Mouse (Mus musculus): ENCODE measurements at regions not wholly inside any gene's neighbourhood (a gene's known extent, or its start where the extent isn't known, plus 50 kb on each side); places are given as distances from the start of the nearest gene placed in this dataset.

DNA sequence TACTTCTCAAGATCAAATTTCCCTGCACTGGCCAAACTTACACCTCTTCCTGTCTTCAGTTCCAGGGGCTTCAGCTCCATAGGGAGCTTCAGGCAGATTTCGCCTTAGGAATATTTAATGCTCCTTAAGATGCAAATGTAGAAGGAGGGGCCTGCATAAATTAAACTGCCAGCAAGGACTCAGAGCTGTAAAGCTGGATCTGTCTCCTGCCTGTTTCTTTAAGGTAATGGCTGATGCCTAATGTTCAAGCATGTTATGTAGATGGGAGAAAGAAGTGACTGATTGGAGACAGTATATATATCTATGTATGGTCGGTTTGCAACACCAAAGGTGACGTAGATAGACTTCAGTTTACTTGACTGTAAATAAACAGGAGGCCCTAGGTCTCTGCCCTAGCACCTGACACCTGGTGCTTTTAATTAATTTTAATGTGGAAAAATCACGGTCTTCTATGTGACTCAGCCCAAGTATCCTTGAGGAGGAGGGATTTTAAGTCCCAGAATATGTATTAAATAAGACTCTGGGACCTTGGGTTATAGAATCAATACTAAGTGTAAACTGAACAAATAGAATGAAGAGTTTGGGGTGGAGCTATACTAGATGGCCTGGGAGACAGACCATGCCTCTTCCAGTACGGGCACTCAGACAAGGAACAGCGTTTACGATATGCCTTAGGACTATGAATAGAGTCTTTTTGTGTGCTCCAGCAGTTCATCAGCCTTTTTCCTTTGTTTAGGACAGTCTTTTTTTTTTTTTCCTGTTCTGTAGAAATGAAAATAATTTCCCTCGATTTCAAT is 651.7 kb upstream of the Lmcd1 start:
- DNase-seq (ENCODE audit: low spot score): no peak

DNA sequence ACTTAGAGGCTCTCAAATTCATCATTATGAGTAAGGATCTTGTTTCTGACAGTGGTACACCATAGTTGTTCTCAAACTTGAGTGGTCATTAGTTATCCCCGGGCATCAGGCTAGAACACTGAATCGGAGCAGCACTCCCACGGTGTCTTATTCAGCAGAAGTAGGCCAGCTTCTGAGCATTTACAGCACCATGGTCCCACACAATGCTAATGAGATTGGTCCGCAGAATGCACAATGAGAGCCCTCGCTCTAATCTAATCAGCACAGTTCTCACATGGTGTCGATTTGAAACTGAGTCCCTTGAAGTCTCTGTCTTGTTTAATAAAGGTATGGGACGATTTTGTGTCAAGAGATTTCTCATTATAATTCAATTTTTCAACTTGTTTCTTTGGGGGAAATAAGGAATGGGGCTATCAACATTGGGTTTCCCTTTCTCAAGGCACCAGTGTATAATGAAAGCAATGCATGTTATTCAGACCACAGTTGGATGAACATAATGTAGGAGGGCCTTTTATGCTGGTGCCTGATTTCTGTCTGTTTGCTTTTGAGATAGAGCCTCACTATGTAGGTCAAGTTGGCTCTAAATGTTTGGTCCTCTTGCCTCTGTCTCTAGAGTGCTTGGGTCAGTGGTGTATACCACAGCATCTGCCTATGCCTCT is 650.9 kb upstream of the Lmcd1 start:
- no peak for DNase-seq (ENCODE audit: low spot score)

- DNase-seq (ENCODE audit: low spot score): no peak
Observed at GRCm38 (mm10) chr6:111623140-111623497, 650.4 kb upstream of the Lmcd1 start.

DNA sequence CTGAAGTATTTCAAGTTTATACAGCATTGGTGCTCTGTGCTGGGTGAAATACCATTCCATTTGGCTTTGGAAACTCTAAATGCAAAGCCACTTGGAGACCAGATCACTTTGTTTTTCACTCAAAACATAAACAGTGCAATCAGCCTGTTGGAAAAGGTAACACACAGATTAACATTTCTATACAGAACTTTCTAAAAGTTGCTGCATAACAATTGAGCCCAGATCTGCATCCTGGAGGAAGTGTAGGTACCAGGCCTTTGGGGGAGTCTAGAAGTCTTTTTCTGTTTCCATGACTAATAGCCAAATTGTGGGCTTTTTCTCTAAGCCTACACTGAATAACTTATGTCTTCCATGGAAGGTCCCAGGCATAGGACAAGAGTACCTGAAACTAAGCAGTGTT is 648.1 kb upstream of the Lmcd1 start:
- no peak for DNase-seq (ENCODE audit: low spot score)

- no peak for DNase-seq (ENCODE audit: low spot score)
Observed at GRCm38 (mm10) chr6:111652736-111653135, 620.8 kb upstream of the Lmcd1 start.

GRCm38 (mm10) chr6:111659957-111660356 is 613.6 kb upstream of the Lmcd1 start:
- DNase-seq (ENCODE audit: low spot score): no peak

- no peak for DNase-seq (ENCODE audit: low spot score)
Observed at GRCm38 (mm10) chr6:111664603-111665002, 609.0 kb upstream of the Lmcd1 start.

- no peak for DNase-seq (ENCODE audit: low spot score)
Observed at GRCm38 (mm10) chr6:111684911-111685310, 588.6 kb upstream of the Lmcd1 start.

DNA sequence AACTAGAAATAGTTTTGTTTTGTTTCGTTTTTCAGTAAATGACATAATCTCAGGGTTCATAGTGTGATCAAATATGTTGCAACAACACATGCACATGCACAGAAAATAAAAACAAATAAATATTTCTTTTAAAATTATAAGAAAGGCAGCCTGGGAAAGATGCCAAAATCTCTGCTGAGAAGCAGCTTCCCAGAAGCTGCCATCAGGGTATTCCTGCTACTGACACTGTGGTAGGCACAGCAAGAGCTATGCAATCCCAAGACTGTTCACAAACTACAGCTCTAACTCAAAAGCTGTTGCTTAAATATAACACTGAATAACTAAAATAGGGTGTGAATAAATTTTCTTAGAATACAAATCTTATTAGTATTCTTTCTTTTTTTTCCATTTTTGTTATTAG is 570.7 kb upstream of the Lmcd1 start:
- DNase-seq (ENCODE audit: low spot score): peak; percentile 3

GRCm38 (mm10) chr6:111708277-111708676 is 565.3 kb upstream of the Lmcd1 start:
- DNase-seq (ENCODE audit: low spot score): no peak

DNA sequence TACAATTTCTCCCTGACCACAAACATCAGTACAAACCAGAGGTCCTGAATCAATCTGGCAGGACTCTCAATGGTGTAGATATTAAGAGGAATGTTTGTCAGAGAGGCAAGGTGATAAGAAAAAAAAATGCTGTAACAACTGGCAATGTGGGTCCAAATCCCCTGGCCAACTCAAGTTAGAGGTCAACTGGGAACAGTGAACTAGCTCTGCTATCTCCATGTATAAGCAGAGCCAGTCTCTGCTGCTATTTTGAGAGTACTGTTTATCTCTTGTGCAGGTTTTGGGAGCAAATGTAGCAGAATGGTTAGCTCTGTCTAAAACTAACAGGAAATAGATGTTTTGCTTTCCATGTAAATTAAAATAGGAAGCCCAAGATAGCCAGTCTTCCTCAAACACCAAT is 547.6 kb upstream of the Lmcd1 start:
- DNase-seq (ENCODE audit: low spot score): no peak

- DNase-seq (ENCODE audit: low spot score): no peak
Observed at GRCm38 (mm10) chr6:111730381-111730780, 543.2 kb upstream of the Lmcd1 start.

- DNase-seq (ENCODE audit: low spot score): peak; percentile 7
Observed at GRCm38 (mm10) chr6:111733926-111734325, 539.6 kb upstream of the Lmcd1 start.

DNA sequence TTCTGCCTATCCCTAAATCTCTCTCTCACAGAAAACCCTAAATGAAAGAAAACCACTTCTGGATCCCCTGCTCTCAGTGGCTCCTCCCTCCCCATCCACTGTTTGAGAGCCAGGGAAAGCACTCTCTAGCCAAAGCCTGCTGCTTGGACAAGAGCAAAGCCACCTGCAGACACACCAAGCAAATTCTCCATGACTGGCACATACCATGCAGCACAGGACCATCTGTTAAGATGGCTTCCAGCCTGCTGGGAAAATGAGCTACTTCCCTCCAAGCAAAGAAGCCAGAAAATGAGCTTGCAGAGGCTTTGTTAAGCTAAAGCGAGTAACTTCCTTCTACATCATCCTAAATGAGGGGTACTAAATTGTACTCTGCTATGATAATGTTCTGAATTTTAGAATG is 534.6 kb upstream of the Lmcd1 start:
- no peak for DNase-seq (ENCODE audit: low spot score)

DNA sequence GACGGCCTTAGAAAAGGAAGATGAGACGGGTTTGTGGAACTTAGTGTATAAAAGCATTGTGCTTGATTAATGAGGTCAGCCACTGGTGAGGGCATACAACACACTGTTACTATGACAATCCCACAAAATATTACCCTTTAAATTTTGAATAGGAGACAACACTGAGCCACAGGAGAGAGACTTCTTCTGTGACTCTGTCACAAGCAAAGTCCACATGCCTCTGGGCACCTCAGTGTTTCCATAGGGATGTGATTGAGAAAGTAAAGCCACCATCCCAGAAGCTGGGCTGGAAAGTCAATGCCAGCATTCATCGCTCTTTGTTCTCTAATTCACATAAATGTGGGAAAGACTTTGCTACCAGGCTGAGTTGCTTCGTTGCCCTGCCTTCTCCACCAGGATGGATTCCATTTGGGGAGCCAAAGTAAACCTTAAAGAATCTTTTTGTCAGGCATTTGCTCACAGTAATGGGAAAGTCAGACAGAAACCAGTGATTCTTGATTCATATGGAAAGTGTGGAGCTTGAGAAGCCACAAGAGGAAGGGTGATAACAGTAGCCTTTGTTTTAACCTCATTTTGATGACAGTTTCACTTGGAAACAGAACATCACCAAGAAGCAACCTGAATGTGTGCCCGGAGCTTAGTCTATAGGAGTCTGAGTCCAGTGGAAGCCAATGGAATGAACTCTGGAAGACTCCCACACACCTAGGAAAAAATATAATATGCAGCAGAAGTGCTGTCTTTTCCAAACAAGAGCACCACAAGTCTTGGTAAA is 491.7 kb upstream of the Lmcd1 start:
- no peak for DNase-seq (ENCODE audit: low spot score)

DNA sequence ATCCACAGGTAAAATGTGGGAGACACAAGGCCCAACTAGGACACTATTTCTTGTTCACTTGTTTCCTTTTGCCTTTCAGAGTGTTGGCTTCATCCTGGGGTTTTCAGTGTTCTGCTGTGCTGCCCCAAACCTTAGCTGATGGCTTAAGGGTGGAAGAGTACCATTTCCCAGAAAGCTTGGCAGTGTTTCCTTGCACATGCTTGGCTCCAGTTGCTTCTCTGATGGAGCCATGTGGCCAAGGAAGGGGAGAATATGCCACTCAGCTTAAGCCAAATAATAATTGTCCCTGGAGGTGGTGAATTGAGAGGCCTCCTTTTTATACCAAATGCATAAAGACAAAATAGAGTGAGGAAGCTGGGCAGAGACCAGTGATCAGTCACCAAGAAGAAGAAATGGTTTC is 464.9 kb upstream of the Lmcd1 start:
- DNase-seq (ENCODE audit: low spot score): no peak

DNA sequence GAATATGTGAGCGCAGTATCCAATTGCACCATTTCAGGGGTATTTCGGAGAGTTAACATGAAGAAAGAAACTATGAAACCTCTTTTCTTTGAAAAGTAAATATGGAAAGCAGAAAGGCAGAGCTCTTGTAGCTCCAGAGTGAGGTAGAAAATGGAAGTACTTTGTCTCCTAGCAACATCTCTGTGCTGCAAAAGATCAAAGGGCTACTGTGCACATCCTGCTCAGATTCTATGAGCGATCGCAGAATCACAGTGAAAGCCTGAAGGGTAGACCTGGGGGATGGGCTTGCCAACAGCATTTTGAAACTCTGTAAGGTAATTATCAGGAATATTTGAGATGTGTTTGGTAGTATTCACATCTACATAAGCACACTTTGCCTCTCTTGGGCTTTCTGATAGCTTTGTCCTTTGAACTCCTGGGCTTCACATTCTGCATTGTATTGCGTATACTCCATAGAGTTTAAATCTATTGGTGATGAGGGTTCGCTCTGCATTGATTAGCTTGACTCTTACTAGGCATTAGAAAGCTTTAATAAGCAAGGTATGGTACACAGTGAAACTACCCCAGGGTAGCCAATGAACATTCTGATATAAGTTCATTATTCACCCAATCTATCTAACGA is 459.5 kb upstream of the Lmcd1 start:
- no peak for DNase-seq (ENCODE audit: low spot score)

DNA sequence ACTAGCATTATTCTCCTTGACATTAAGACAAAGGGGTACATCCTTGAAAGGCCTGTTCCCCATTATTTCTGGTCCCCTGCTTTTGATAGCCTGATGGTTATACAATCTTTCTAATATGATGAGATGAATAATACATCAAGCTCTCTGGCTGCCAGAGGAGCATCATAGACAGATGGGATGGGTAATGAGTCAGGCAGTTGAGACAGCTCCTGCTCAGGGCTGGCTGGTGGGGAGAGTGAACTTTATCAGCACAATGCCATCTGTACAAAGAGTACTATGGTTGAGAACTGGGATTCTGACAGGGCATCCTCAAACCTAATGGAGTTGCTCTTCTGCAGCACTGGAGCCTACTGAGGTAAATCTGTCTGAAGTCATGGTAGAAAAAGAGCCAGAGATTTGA is 458.4 kb upstream of the Lmcd1 start:
- no peak for DNase-seq (ENCODE audit: low spot score)

GRCm38 (mm10) chr6:111820265-111820664 is 453.3 kb upstream of the Lmcd1 start:
- no peak for DNase-seq (ENCODE audit: low spot score)

DNA sequence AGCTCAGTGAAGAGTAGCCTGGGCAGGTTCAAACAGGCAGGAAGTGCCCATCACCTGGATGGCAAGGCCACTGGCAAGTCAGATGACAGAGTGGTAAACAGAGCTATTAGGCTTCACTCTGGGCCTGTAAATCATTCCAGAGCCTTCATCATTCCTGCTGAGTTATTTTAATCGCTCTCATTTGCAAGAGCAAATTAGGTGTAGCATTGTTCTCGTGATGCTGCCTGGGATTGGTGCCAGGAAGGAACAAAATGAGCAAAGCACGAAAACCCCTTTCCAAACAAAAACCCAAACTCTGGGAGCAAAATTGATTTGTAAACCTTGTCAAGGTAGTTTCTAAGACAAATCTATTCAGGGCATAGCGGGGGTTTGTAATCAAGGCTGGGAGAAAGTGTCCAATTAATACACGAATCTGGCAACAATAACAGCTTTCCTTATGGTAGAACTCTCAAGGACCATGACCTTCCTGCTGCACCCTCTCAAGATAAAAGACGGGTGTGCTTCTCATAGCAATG is 429.2 kb upstream of the Lmcd1 start:
- no peak for DNase-seq (ENCODE audit: low spot score)

- no peak for DNase-seq (ENCODE audit: low spot score)
Observed at GRCm38 (mm10) chr6:111866101-111866598, 407.4 kb upstream of the Lmcd1 start.

DNA sequence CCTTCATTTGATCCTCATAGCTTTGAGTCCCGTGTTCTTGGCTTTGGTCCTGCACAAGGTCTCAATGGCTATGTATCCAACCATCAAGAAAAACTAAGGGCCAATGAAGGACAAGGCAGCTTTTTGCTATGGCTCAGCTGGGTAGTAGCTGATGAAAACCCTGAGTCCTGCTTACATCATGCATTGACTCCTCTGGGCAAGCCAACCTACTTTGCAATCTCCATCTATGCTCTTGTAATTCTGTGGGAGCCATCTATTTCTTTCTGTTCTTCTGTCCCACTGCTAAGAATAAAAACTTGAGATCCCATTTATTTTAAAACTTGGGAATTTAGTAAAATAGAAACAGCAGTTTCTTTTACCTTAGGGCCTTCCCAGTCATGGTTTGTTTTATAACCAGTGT is 391.0 kb upstream of the Lmcd1 start:
- no peak for DNase-seq (ENCODE audit: low spot score)

All from adipocyte (in vitro differentiated cells).